Mouse (Mus musculus): ENCODE results near the gene 4931406P16Rik. TPM values are rescaled to one million over a fixed set of nuclear protein-coding genes. Genes with fewer than 3 reads are reported as not detected.
A peak's percentile ranks its signal among the peaks of the same experiment; 100 is the strongest.

Gene 4931406P16Rik
- total RNA-seq, 2 experiments from 2014 or later, result 36.6 to 41.1 TPM

DNA sequence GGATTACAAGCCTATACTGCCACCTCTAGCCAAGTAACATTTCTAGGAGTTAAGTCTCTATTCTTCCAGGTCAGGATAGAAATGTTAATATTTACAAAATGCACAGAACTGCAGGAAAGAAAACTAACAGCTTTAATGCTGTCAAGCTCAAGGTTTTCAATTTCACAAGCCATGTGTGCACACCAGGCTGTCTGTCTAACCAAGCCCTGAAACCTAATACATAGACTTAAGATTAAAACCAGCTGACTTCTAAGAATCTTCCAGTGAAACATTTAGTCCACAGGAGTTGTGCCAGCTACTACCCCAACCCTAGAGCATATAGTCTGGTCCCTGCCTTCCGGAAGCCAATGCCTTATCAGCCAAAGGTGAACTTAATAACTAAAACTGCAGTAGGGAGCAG is 54.9 kb downstream of the 4931406P16Rik start:
- TF ChIP-seq CTCF (conservative IDR thresholded peaks at IDR 0.05), result no peak
- H3K4me3 ChIP-seq, result no peak overlapping the region
- no peak for DNase-seq (ENCODE audit: low spot score in 2 of 2)
- no peak overlapping the region; the same call in none of the 2 replicates for H3K27ac ChIP-seq

GRCm38 (mm10) chr7:34257279-34257678 is 56.1 kb downstream of the 4931406P16Rik start:
- no peak for DNase-seq (ENCODE audit: low spot score in 2 of 2)
- Histone ChIP-seq H3K27ac (peak overlapping the region; percentile 19; the same call in 1 of the 2 replicates), H3K4me3 (no peak overlapping the region)
- TF ChIP-seq CTCF (conservative IDR thresholded peaks at IDR 0.05), result no peak

DNA sequence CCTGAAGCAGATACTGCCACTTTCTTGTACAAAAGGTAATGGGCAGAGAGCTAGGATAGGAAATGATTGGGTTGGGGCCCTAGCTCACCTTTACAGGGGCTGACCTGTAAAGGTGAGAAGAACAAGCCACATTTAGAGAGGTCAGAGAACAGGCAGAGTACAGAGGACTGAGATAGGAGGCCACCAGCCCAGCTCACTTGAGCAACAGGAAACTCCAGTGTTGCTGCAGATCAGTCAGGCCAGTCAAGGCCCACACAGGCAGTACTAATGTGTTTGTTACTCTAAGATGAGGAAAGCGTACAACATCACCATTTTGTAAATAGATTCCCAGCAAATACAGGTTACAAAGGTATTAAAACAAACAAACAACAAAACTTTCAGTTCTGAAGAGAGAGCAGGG is 57.4 kb downstream of the 4931406P16Rik start:
- DNase-seq (ENCODE audit: low spot score in 2 of 2), result no peak
- Histone ChIP-seq H3K27ac (peak overlapping the region; percentile 69), H3K4me3 (no peak overlapping the region)
- TF ChIP-seq CTCF (conservative IDR thresholded peaks at IDR 0.05), result no peak

DNA sequence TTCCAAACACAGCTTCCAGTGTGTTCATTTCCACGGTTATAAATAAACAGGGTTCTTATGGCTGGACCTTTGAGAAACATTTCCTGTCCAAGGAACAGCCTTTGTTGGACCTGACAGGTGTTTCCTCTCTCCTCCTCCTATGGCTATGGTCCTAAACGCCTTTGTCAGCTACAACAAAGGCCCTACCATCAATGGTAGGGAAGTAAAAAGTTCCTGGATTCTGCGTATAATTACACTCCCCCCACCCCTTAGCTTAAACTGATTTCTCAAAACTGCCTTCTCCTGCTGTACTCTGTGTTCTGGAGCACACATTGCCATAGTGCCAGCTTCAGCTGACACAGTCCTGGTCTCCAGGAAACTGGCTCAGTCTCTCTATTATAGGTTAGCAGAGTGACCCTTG is 58.2 kb downstream of the 4931406P16Rik start:
- DNase-seq (ENCODE audit: low spot score in 2 of 2), result no peak
- no peak for TF ChIP-seq CTCF (conservative IDR thresholded peaks at IDR 0.05)
- H3K4me3 ChIP-seq, result no peak overlapping the region
- H3K27ac ChIP-seq, result peak overlapping the region; percentile 69

- H3K4me3 ChIP-seq, result no peak overlapping the region
- peak; percentile 84 for TF ChIP-seq CTCF (conservative IDR thresholded peaks at IDR 0.05)
- H3K27ac ChIP-seq, result peak overlapping the region; percentile 69
- DNase-seq (ENCODE audit: low spot score in 2 of 2), result no peak
Measured at GRCm38 (mm10) chr7:34252030-34252429, 61.3 kb downstream of the 4931406P16Rik start.

DNA sequence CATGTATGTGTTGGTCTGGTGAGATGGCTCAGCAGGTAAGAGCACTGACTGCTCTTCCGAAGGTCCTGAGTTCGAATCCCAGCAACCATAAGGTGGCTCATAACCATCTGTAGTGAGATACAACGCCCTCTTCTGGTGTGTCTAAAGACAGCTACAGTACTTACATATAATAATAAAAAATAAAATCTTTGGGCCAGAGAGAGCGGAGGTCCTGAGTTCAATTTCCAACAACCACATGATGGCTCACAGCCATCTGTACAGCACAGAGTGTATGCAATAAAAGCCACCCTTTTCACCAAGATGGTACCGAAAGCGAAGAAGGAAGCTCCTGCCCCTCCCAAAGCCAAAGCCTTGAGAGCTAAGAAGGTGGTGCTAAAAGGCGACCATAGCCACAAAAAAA is 62.6 kb downstream of the 4931406P16Rik start, which contains the start of gene Gm6096:
Gene Gm6096, plus strand, starts transcription at position 301 of the 400 bp plus-strand sequence.
- no peak for DNase-seq (ENCODE audit: low spot score in 2 of 2)
- TF ChIP-seq CTCF (conservative IDR thresholded peaks at IDR 0.05), result no peak
- no peak within 1 kb of the TSS for H3K4me3 ChIP-seq
- H3K27ac ChIP-seq, result peak within 1 kb of the TSS; percentile 69; the same call in 1 of the 2 replicates

GRCm38 (mm10) chr7:34246870-34247499 is 66.4 kb downstream of the 4931406P16Rik start:
- DNase-seq (ENCODE audit: low spot score in 2 of 2), result no peak
- TF ChIP-seq CTCF (conservative IDR thresholded peaks at IDR 0.05), result no peak
- Histone ChIP-seq H3K4me3 (no peak overlapping the region), H3K27ac (no peak overlapping the region)

GRCm38 (mm10) chr7:34242176-34242575 is 71.2 kb downstream of the 4931406P16Rik start:
- TF ChIP-seq CTCF (conservative IDR thresholded peaks at IDR 0.05), result peak; percentile 54
- peak overlapping the region; percentile 32 for H3K27ac ChIP-seq
- H3K4me3 ChIP-seq, result no peak overlapping the region; the same call in 1 of the 2 replicates
- DNase-seq (ENCODE audit: low spot score in 2 of 2), result peak; percentile 42 to 50

DNA sequence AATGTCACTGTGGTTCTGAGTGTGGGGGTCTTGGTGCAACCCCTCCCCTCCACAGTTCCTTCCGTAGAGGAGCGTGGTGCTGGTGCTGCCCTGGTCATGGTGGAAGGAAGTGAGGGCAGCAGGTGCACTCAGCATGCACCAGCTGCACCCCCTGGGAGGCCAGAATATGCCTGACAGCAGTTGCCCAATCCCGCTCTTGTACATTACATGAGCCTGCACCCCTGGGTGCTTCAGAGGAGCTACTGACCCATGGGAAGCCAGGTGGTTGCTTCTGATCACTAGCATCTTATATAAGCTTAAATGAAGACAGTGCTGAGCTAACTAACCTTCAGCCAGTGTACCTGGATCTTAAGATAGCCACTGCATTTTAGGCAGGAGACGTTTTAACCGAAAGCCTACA is 75.3 kb downstream of the 4931406P16Rik start:
- TF ChIP-seq CTCF (conservative IDR thresholded peaks at IDR 0.05), result no peak
- no peak for DNase-seq (ENCODE audit: low spot score in 2 of 2)
- Histone ChIP-seq H3K4me3 (no peak overlapping the region), H3K27ac (no peak overlapping the region)

DNA sequence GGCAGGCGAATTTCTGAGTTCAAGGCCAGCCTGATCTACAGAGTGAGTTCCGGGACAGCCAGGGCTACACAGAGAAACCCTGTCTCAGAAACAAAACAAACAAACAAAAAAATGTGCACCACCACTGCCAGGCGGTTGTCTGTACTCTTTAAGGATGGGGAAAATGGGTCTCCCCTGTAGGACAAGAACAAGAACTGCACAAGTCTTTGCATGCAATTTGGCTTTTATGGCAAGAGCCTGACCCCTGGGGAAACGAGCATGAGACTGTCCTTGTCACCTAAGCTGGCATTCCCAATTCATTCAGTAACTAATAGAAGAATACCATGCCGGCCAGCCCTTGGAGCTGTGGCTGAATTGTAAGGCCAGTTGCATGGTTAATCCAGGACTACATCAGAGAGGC is 77.7 kb downstream of the 4931406P16Rik start:
- Histone ChIP-seq H3K4me3 (no peak overlapping the region), H3K27ac (no peak overlapping the region)
- no peak for DNase-seq (ENCODE audit: low spot score in 2 of 2)
- TF ChIP-seq CTCF (conservative IDR thresholded peaks at IDR 0.05), result peak; percentile 21; the same call in 1 of the 2 replicates

DNA sequence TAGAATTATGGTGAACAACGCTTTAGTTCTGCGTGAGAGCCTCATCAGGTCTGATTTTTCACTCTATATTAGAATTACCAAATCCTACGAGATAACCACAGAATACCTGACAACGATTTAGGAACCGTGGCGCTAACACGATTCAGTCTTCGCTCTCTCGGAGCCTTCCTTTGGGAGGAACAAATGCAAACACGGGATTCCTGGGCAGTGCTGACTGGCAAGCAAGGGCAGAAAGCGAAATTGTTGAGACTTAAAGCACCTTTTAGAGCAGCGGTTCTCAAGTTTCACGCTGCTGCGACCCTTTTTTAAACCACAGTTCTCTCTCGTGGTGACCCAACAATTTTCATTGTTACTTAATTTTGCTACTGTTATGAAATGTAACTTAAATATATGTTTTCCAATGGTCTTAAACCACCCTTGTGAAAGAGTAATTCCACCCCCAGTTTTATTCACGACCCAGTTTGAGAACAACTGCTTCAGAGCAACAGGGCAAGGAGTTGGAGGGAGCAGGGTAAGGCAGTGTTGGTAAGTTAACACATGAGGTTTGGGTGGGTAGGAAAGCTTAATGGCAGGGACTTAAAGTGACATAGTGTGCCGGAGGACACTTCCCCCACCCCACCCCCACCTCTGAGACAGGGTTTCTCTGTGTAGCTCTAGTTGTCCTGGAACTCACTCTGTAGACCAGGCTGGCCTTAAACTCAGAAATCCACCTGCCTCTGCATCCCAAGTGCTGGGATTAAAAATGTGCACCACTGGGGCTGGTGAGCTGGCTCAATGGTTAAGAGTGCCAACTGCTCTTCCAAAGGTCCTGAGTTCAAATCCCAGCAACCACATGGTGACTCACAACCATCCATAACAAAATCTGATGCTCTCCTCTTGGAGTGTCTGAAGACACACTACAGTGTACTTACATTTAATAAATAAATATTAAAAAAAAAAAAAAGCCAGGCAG is 78.5 kb downstream of the 4931406P16Rik start:
- DNase-seq (ENCODE audit: low spot score in 2 of 2), result no peak
- H3K4me3 ChIP-seq, result peak overlapping the region; percentile 67
- no peak for TF ChIP-seq CTCF (conservative IDR thresholded peaks at IDR 0.05)
- H3K27ac ChIP-seq, result peak overlapping the region; percentile 99

DNA sequence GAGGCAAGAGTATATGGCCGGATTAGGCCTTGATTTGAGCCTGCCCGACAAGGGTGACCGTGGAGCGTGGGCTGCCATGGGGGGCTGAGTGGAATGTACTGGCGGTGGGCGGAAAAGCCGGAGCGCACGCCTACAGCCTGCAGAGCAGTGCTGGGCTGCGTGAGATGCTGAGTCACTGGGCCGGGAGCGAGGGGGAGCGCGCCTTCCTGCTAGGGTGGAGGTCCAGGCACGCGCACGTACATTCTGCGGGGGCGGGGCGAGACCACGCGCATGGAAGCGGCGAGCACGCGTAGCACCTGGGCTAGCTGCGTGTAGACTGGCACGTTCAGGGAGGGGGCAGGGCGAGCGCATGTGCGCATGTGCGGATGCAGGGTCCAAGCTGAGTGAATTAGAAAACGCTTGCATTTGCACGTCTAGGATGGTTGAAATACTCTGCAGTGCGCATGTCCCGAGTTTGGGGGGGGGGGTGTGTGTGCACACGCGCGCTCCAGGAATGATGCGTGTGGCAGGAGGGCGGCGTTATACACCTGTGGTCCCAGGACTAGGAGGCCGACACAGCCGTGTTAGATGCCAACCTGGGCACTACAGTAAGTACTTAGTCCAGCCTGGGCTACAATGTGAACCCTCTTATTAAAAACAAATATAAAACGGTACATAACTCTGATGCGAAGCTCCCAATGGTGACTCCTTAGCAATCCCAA is 79.3 kb downstream of the 4931406P16Rik start:
- peak overlapping the region; percentile 67 for H3K4me3 ChIP-seq
- peak overlapping the region; percentile 99 for H3K27ac ChIP-seq
- DNase-seq (ENCODE audit: low spot score in 2 of 2), result peak; percentile 99 to 100
- no peak for TF ChIP-seq CTCF (conservative IDR thresholded peaks at IDR 0.05)
